Mouse (Mus musculus) hindbrain, embryonic 12.5 days (tissue): ENCODE measurements around the gene Tead1. TPM values are rescaled to one million over a fixed set of nuclear protein-coding genes. Genes with fewer than 3 reads are reported as not detected.

ENCODE experiments used
- ATAC-seq: fragments of 200-750 bp; cut with Nextera tagmentation; 2 replicates; pipeline ENCODE4 v1.8.0; 2017; ENCODE audit warnings: moderate TSS enrichment; ENCODE audit not compliant: low FRiP score
- H3K27ac ChIP-seq: fragments of 300-500 bp; sonication (generic); 2 replicates; pipeline ENCODE4 v1.5.1; 2016; ENCODE audit warnings: mild to moderate bottlenecking
- H3K27me3 ChIP-seq: fragments of 300-500 bp; sonication (generic); 2 replicates; pipeline ENCODE4 v1.6.1; 2016; ENCODE audit warnings: mild to moderate bottlenecking
- H3K36me3 ChIP-seq: fragments of 300-500 bp; sonication (generic); 2 replicates; pipeline ENCODE4 v1.6.1; 2016; ENCODE audit warnings: mild to moderate bottlenecking
- H3K4me1 ChIP-seq: fragments of 300-500 bp; sonication (generic); 2 replicates; pipeline ENCODE4 v1.6.1; 2016
- H3K4me2 ChIP-seq: fragments of 300-500 bp; sonication (generic); replicated peaks from 2 replicates; pipeline ENCODE4 v1.6.1; 2016; ENCODE audit warnings: mild to moderate bottlenecking
- H3K4me3 ChIP-seq: fragments of 300-500 bp; sonication (generic); 2 replicates; pipeline ENCODE4 v1.5.1; 2016; ENCODE audit warnings: mild to moderate bottlenecking
- H3K9ac ChIP-seq: fragments of 300-500 bp; sonication (generic); 2 replicates; pipeline ENCODE4 v1.6.1; 2016; ENCODE audit warnings: mild to moderate bottlenecking, moderate library complexity
- H3K9me3 ChIP-seq: fragments of 300-500 bp; sonication (generic); replicated peaks from 2 replicates; pipeline ENCODE4 v1.6.1; 2016; ENCODE audit warnings: mild to moderate bottlenecking
- WGBS: fragments of 180-500 bp; shearing (Covaris S2); methylation state at CpG from one replicate; pipeline ENCODE4 v1.1.7; 2016; 5-methylcytosine and 5-hydroxymethylcytosine counted together
- polyA plus RNA-seq: library from polyadenylated mRNA; unstranded; fragments of >200 nt; fragmentation: Nextera tagmentation; extraction: Ambion mirVana; gene quantifications from 2 replicates; pipeline ENCODE4 v1.2.1, GENCODE M21; 2016

The Tead1 gene
- polyA plus RNA-seq, 1 experiment from 2014 or later, result 25.4 TPM

- Histone ChIP-seq H3K4me2 (no peak overlapping the region), H3K4me1 (peaks cover 46% of the 10 kb centered on the region), H3K27me3 (no peaks in the 10 kb centered on the region), H3K9me3 (no peaks in the 10 kb centered on the region), H3K4me3 (no peak overlapping the region), H3K27ac (no peak overlapping the region), H3K36me3 (no peaks in the 10 kb centered on the region), H3K9ac (no peak overlapping the region)
- no peak for ATAC-seq
- WGBS, result 88% methylated on average over 4 of the region's 4 CpGs
Observed at GRCm38 (mm10) chr7:112764921-112765320, 85.8 kb downstream of the Tead1 start.

- H3K36me3 ChIP-seq, result no peaks in the 10 kb centered on the region
- no peaks in the 10 kb centered on the region for H3K9me3 ChIP-seq
- no peaks in the 10 kb centered on the region for H3K27me3 ChIP-seq
- no peak for ATAC-seq
- no peak overlapping the region for H3K4me3 ChIP-seq
- H3K4me1 ChIP-seq, result peaks cover 13% of the 10 kb centered on the region; the same call in 1 of the 2 replicates
- no peak overlapping the region for H3K9ac ChIP-seq
- H3K4me2 ChIP-seq, result no peak overlapping the region
- H3K27ac ChIP-seq, result no peak overlapping the region
- 71% methylated on average over 2 of the region's 2 CpGs for WGBS
Observed at GRCm38 (mm10) chr7:112769866-112770265, 90.7 kb downstream of the Tead1 start.

- Histone ChIP-seq H3K4me1 (peaks cover 29% of the 10 kb centered on the region), H3K4me2 (no peak overlapping the region), H3K27ac (no peak overlapping the region), H3K27me3 (no peaks in the 10 kb centered on the region), H3K9ac (no peak overlapping the region), H3K9me3 (no peaks in the 10 kb centered on the region), H3K36me3 (no peaks in the 10 kb centered on the region), H3K4me3 (no peak overlapping the region)
- WGBS, result 92% methylated on average over 6 of the region's 6 CpGs
- ATAC-seq, result no peak
Observed at GRCm38 (mm10) chr7:112771461-112771860, 92.3 kb downstream of the Tead1 start.

DNA sequence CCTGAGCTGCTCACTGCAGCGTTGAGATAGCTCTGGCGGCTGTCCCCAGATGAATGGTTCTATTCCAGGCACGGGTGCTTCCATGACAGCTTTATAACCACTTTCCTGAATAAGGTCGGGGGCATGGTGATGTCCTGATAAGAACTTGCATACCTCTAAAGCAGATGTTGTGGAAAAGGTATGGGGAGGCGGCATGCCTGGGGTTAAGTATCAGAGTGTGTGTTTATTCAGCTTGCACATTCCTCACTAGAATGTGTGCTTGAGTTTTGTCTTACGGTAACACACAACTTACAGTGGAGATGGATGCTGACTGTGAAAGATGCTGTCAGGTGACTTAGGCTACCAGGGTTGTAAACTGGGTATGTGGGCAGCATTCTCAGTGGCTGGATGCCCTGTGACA, 93.7 kb downstream of the Tead1 start:
- no peak for ATAC-seq
- H3K4me1 ChIP-seq, result peaks cover 37% of the 10 kb centered on the region
- no peak overlapping the region for H3K9ac ChIP-seq
- no peak overlapping the region for H3K4me2 ChIP-seq
- H3K27ac ChIP-seq, result no peak overlapping the region
- H3K36me3 ChIP-seq, result no peaks in the 10 kb centered on the region
- H3K27me3 ChIP-seq, result no peaks in the 10 kb centered on the region
- H3K4me3 ChIP-seq, result no peak overlapping the region
- WGBS, result 65% methylated on average over 6 of the region's 6 CpGs
- H3K9me3 ChIP-seq, result no peaks in the 10 kb centered on the region

- no peak for ATAC-seq
- H3K27ac ChIP-seq, result no peak overlapping the region
- peaks cover 37% of the 10 kb centered on the region for H3K4me1 ChIP-seq
- H3K9me3 ChIP-seq, result no peaks in the 10 kb centered on the region
- H3K9ac ChIP-seq, result no peak overlapping the region
- H3K4me3 ChIP-seq, result no peak overlapping the region
- 93% methylated on average over 4 of the region's 4 CpGs for WGBS
- no peak overlapping the region for H3K4me2 ChIP-seq
- no peaks in the 10 kb centered on the region for H3K36me3 ChIP-seq
- H3K27me3 ChIP-seq, result no peaks in the 10 kb centered on the region
Observed at GRCm38 (mm10) chr7:112773601-112774000, 94.5 kb downstream of the Tead1 start.

DNA sequence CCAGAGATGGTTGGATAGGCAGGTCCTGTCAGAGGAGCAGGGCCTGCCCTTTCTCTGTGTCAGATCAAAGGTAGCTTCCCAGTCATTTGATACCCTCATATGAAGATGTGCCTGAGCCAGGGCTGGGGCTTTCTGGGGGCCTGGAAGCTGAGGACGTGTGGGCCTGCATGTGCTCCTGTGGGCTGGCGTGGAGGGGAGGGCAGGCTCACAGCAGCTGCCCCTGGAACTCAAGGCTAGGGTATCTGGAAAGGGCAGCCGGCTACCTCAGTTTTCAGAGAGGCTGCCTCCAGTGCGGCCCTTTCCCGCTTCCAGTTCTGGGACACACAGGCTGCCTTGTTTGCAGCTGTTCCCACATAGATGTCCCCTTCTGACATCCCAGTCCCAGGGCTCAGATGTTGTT, 96.7 kb downstream of the Tead1 start:
- Histone ChIP-seq H3K27ac (0 out of 2 replicates have a peak overlapping the region, but pooled peaks have one; percentile 30), H3K9ac (no peak overlapping the region), H3K9me3 (no peaks in the 10 kb centered on the region), H3K36me3 (no peaks in the 10 kb centered on the region), H3K4me2 (no peak overlapping the region), H3K4me1 (peaks cover 40% of the 10 kb centered on the region), H3K27me3 (no peaks in the 10 kb centered on the region), H3K4me3 (no peak overlapping the region)
- ATAC-seq, result no peak
- 49% methylated on average over 5 of the region's 5 CpGs for WGBS

DNA sequence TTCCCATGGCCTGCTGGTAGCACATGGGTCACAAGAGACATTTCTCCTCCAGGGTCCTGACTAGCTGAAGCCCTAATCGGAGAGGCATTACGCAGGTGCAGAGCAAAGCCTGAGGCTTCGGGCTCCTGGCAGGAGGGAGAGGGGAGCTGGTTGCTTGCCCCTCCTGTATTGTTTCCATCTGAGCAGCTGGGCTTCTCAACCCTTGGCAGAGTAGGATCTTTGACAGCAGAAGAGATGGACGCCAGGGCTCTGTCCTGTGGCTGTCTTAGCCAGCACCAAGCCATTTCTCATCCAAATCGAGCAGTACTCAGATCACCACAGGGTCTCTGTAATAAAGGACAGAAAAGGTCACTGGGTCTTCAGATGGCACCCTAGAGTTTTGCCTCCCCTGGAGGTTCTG, 97.6 kb downstream of the Tead1 start:
- WGBS, result 45% methylated on average over 5 of the region's 5 CpGs

GRCm38 (mm10) chr7:112779636-112780035, 100.5 kb downstream of the Tead1 start:
- Histone ChIP-seq H3K27me3 (no peaks in the 10 kb centered on the region), H3K36me3 (no peaks in the 10 kb centered on the region), H3K27ac (peak overlapping the region; percentile 44; the same call in 1 of the 2 replicates), H3K9ac (no peak overlapping the region), H3K4me1 (peaks cover 40% of the 10 kb centered on the region), H3K4me2 (no peak overlapping the region), H3K9me3 (no peaks in the 10 kb centered on the region), H3K4me3 (no peak overlapping the region)
- WGBS, result 9% methylated on average over 6 of the region's 6 CpGs
- peak; percentile 87 for ATAC-seq

More for the DNA sequence above, 97.6 kb downstream of the Tead1 start:
- H3K27ac ChIP-seq, result no peak overlapping the region
- no peak overlapping the region for H3K4me3 ChIP-seq
- H3K4me2 ChIP-seq, result no peak overlapping the region
- H3K36me3 ChIP-seq, result no peaks in the 10 kb centered on the region
- no peak overlapping the region for H3K9ac ChIP-seq
- H3K4me1 ChIP-seq, result peaks cover 40% of the 10 kb centered on the region
- ATAC-seq, result no peak
- no peaks in the 10 kb centered on the region for H3K27me3 ChIP-seq
- no peaks in the 10 kb centered on the region for H3K9me3 ChIP-seq

- H3K27me3 ChIP-seq, result no peaks in the 10 kb centered on the region
- H3K27ac ChIP-seq, result no peak overlapping the region
- ATAC-seq, result no peak
- no peak overlapping the region for H3K4me3 ChIP-seq
- H3K9me3 ChIP-seq, result no peaks in the 10 kb centered on the region
- H3K4me1 ChIP-seq, result peaks cover 32% of the 10 kb centered on the region
- H3K9ac ChIP-seq, result no peak overlapping the region
- H3K4me2 ChIP-seq, result no peak overlapping the region
- WGBS, result 87% methylated on average over 6 of the region's 6 CpGs
- no peaks in the 10 kb centered on the region for H3K36me3 ChIP-seq
Observed at GRCm38 (mm10) chr7:112780910-112781309, 101.8 kb downstream of the Tead1 start.

- no peak overlapping the region for H3K9ac ChIP-seq
- H3K27me3 ChIP-seq, result no peaks in the 10 kb centered on the region
- no peak overlapping the region for H3K27ac ChIP-seq
- 64% methylated on average over 8 of the region's 8 CpGs for WGBS
- no peaks in the 10 kb centered on the region for H3K9me3 ChIP-seq
- peaks cover 32% of the 10 kb centered on the region for H3K4me1 ChIP-seq
- no peak overlapping the region for H3K4me3 ChIP-seq
- no peak for ATAC-seq
- H3K36me3 ChIP-seq, result no peaks in the 10 kb centered on the region
- H3K4me2 ChIP-seq, result no peak overlapping the region
Observed at GRCm38 (mm10) chr7:112781987-112782386, 102.9 kb downstream of the Tead1 start.

GRCm38 (mm10) chr7:112784278-112784677, 105.2 kb downstream of the Tead1 start:
- Histone ChIP-seq H3K36me3 (no peaks in the 10 kb centered on the region), H3K4me3 (no peak overlapping the region), H3K27me3 (no peaks in the 10 kb centered on the region), H3K4me2 (no peak overlapping the region), H3K9me3 (no peaks in the 10 kb centered on the region), H3K9ac (no peak overlapping the region), H3K27ac (no peak overlapping the region), H3K4me1 (peaks cover 50% of the 10 kb centered on the region)
- no peak for ATAC-seq
- WGBS, result 94% methylated on average over 3 of the region's 3 CpGs

DNA sequence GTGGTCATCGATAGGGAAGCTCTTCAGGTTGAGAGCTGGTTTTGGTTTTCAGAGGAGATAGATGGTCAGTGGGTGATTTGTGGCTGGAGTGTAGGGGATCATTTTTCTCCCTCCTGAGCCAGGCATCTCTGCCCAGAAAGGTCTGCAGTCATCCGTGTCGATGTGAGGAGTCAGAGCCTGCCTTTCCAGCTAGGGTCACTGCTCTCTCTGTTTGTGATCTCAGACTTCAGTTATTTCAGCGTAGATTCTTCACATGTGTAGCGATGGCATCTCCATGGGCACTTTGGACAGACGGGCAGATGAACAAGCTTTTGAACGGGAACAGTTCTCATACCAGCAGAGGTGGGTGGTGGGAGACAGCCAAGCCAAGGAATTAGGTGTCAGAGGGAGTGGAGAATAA, 106.2 kb downstream of the Tead1 start:
- H3K27ac ChIP-seq, result no peak overlapping the region
- no peak for ATAC-seq
- no peaks in the 10 kb centered on the region for H3K27me3 ChIP-seq
- H3K9me3 ChIP-seq, result no peaks in the 10 kb centered on the region
- H3K4me1 ChIP-seq, result peaks cover 47% of the 10 kb centered on the region
- H3K36me3 ChIP-seq, result no peaks in the 10 kb centered on the region
- H3K4me2 ChIP-seq, result no peak overlapping the region
- WGBS, result 66% methylated on average over 7 of the region's 7 CpGs
- no peak overlapping the region for H3K9ac ChIP-seq
- no peak overlapping the region for H3K4me3 ChIP-seq

DNA sequence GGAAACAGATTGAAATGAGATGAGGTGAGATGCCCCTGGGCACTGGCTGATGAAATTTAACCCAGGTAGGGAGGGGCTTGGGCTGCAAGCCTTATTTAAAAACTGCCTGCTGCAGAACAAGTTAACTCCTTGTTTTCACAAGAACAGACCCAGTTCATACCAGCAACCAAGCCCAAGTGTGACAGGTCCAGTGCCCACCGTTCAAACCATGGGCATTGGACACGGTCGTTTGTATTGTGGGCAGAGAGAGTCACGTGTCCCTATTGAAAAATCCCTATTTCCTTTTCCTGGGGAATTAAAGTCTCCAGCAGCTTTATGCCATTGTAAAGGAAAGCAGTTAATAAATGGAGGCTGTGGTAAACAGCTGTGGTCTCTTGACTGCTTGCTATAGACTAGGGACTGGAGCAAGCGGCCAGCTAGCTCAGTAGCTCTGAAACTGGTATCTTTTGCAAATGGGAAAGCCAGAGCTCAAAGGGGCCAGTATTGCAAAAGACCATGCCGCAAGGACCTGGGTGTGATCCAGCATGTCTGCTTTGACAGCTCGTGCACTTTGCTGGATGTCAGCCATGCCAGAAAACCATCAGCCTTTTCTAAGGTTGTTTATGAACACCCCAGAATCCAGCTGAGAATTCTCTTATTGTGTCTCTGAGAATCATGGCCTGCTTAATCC, 107.6 kb downstream of the Tead1 start:
- Histone ChIP-seq H3K4me3 (no peak overlapping the region), H3K27me3 (no peaks in the 10 kb centered on the region), H3K9me3 (no peaks in the 10 kb centered on the region), H3K36me3 (no peaks in the 10 kb centered on the region), H3K4me2 (no peak overlapping the region), H3K27ac (peak overlapping the region; percentile 52), H3K9ac (no peak overlapping the region), H3K4me1 (peaks cover 49% of the 10 kb centered on the region)
- 38% methylated on average over 7 of the region's 7 CpGs for WGBS
- peak; percentile 53 for ATAC-seq
